Mouse (Mus musculus): ENCODE measurements around the gene Trabd2b.

DNA sequence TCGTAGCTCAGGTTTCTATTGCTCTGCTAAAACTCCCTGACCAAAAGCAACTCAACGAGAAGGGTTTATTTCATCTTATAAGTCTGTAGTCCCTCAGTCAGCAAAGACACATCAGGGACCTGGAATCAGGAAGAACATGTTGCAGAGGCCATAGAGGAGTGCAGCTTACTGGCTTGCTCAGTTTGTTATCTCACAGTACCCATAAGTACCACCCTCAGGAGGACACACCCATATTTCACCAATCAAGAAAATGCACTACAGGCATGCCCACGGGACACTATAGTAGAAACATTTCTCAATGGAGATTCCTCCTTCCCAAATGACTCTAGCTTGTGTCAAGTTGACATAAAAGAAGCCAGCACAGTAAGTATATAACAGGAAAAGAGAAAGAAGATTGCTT is 143.0 kb downstream of the Trabd2b start:
- TF ChIP-seq POLR2A (IDR thresholded peaks at IDR 0.05; ENCODE audit: control insufficient read depth, low read depth, low read length) (no peak), CTCF (IDR thresholded peaks at IDR 0.05; ENCODE audit: control insufficient read depth, insufficient read depth, insufficient replicate concordance, low read depth, low read length) (no peak)

All from testis, adult 2 months (tissue).